Mouse (Mus musculus): Measurements from ENCODE around the gene Vil1.

Vil1 gene

DNA sequence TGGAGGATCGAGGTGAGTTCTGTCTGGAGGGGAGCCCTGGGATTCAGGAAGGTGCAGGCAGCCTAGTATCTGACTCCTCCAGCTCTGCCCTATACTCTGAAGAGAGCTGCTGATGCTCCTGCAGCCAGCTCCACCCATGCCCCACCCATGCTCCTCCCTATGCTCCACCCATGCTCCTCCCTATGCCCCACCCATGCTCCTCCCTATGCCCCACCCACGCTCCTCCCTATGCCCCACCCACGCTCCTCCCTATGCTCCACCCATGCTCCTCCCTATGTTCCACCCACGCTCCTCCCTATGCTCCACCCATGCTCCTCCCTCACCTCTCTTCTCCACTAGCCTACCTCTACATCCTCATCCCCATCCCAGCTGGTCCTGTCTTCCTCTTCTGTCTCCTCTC, 6.0 kb downstream of the Vil1 start:
- DNase-seq = peak in 1 of 2 experiments; percentile 50

- peak in 1 of 2 experiments; percentile 45 for DNase-seq
Observed at GRCm38 (mm10) chr1:74418747-74419439, 9.7 kb downstream of the Vil1 start.

DNA sequence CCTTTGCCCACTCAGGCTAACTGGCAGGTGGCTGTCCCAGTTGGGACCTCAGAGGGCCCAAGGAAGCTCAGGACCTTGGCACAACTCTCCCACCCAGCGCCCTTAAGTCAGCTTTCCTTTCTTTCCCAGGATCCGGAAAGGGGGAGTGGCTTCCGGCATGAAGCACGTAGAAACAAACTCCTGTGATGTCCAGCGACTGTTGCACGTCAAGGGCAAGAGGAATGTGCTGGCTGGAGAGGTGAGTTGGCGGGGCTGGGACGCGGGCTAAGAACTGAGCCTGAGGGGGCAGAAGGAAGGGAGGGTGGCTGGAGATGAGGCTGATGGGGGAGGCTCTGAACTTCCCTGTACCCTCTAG, 10.2 kb downstream of the Vil1 start:
- no peak for DNase-seq

DNA sequence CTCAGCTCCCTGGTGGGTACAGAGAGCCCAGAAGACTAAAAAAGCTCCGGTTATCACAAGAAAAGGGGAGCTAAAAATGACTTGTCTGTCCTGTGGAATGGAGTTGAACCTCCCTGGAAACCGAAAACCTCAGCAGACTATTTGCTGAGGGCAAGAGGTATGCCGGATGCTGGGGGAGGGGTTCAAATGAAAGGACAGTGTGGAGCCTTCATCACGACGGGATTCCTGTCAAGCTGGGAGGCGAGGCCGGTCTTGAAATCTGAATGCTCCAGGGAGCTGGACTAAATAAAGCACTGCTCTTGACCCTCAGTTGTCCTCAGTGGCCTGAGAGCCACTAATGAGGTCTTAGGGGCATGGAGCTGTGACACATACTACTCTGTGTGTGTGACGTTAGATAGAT, 14.0 kb downstream of the Vil1 start:
- no peak for DNase-seq

- DNase-seq = no peak
Observed at GRCm38 (mm10) chr1:74425845-74426244, 16.7 kb downstream of the Vil1 start.

DNA sequence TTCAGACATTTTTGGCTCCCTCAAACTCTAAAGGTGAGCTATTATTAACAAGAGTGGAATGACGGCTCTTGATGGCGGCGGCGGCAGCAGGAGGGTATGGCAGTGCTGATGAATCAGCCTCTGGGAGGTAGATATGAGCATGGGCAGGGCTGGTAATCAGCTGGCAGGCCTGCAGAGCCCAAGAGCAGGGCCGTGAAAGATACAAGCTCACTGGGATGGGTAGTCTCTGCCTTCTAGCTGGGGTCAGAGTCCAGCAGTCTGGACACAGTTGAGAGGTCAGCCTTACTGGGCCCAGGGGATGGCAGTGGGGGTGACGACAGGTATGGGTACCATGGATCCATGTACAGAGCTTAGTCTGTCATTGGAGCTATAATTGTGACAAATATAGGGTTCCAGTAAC, 24.0 kb downstream of the Vil1 start:
- DNase-seq = no peak

DNA sequence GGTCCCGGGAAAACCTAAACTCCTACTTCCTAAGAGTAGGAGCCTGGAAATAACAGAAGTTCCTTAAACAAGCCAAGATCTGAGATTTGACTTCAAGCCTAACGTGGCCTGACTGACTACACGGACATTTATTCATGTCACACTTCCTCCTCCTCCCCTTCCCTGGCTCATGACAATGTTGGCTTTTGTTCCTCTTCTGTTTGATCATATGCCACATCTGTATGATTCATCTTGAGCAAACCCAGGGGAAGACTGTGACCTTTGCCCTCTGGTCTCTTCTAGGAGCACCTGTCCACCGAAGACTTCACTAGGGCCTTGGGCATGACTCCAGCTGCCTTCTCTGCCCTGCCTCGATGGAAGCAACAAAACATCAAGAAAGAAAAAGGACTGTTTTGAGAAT, 25.4 kb downstream of the Vil1 start:
- DNase-seq = no peak

DNA sequence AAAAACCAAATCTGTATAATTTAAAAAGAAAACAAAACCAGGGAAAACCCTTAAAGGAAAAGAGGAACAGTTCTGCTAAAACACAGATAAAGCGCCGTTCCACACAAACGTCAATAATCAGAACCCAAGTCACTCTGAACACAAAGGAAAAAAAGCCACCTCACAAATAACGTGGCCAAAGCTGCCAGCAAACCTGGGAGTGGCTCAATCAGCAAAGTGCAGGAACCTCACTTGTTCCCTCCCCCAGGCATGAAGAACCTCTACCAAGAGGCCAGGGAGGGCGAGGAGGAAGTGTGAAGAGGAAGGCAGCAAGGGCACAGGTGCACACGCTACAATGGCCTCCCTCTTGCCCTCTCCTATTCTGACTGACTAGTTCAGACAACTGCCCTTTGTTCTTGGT, 26.4 kb downstream of the Vil1 start:
- DNase-seq = no peak

- no peak for DNase-seq
Observed at GRCm38 (mm10) chr1:74437702-74438427, 28.7 kb downstream of the Vil1 start.

DNA sequence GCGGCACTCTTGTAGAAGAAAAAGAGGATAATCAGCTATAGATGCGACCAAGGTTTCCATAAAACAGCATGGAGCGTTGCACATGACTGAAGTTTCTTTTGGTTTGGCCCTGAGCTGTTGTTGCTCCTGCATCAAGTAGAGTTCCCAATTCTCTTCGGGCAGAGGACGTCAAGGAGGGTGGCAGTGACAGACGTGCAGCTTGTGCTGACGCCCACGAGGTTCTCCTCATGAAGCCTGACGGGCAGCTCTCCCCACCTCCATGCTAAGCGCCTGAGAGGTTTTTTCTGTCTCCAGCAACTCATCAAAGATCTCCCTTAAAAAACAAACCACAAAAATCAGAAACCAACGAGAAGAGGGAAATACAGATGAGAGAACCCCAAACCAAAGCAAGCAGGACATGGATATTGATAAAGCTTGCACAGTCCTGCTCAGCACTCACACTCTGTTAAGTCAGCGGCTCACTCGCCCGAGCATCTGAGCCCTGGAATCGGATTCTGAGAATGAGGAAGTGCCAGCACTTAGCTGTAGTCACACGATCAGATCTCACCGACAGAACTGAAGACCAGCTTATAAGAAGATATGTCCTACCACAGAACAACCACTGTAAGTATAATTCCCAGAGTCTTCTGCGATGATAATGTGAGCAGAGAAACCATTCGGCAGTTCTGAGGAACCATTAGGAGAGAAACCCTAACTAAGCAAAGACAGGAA, 30.1 kb downstream of the Vil1 start:
- DNase-seq = no peak

- no peak for DNase-seq
Observed at GRCm38 (mm10) chr1:74444538-74444937, 35.4 kb downstream of the Vil1 start.

DNA sequence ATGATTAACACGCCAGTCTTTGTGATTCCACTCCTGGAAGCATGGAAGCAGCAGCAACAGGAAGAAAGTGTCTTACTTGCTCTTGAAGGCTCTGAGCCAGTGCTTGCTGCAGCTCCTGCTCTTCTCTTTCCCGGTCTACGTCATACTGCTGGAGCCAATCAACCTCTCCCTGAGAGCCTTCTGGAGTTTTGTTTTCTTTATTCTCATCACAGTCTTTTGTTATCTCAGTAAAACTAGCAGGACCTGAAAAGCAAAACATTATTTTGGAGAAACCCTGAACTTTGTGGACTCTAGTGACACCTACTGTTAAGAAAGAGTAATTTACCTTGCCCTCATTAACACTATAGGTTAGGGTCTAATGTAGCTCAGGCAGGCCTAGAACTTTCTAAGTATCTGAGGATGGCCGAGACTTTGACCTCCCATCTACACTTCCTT, 43.5 kb downstream of the Vil1 start:
- no peak for DNase-seq

DNA sequence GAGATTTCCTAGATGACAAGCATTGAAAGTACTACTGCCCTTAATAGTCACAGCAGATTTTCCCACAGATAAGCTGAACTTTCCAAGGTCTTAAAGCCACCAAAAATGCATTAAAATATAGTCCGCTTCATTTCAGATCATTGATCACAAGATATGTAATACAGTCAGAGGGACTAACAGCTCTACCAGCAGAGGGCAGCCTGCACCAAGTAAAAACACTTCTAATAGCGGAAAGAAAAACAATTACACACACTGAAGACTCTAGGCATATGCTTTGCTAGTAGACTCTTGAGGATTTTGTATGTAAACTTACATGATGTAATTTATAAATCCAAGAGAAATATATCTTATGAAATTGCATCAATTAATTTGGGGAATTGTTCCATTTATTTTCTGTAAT, 51.1 kb downstream of the Vil1 start:
- peak; percentile 38 to 68 for DNase-seq

Data from cerebellum, postnatal 25 days (tissue).